Mouse (Mus musculus) olfactory bulb, adult 2 months (tissue): ENCODE results near the gene Cfap157.

Source experiments
- CTCF ChIP-seq: fragments of 200-500 bp; IDR thresholded peaks from 2 replicates; pipeline ENCODE4 v1.5.1; 2012; ENCODE audit warnings: low read depth, mild to moderate bottlenecking, low read length, moderate library complexity; ENCODE audit not compliant: insufficient read depth
- POLR2A ChIP-seq: fragments of 200-500 bp; IDR thresholded peaks from 2 replicates; pipeline ENCODE4 v1.6.1; 2012; ENCODE audit warnings: mild to moderate bottlenecking, low read depth, low read length, moderate library complexity; ENCODE audit not compliant: insufficient read depth

DNA sequence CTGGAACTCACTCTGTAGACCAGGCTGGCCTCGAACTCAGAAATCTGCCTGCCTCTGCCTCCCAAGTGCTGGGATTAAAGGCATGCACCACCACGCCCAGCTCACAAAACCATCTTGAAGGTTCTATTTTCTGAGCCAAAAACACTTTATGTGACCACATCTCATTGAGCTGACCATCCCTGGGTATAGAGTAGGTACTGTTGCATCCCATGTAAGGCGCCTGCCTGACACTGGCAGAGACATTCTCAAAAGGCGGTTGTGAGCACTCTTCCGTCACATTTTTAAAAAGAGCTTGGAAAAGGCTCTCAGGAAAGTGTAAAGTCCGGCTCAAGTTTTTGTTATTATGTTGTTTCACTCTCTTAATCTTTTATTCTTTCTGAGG is 27.6 kb downstream of the Cfap157 start:
- TF ChIP-seq POLR2A, result no peak
- no peak for TF ChIP-seq CTCF
